Mouse (Mus musculus) natural killer cell, adult 2 months (primary cell): ENCODE results near the gene H2-DMb2.

ENCODE experiments used
- DNase-seq, 2 experiments: peaks; one replicate each; pipeline ENCODE4 v3.0.0; 2022; ENCODE audit warnings: low spot score in 2 of 2

The H2-DMb2 gene

DNA sequence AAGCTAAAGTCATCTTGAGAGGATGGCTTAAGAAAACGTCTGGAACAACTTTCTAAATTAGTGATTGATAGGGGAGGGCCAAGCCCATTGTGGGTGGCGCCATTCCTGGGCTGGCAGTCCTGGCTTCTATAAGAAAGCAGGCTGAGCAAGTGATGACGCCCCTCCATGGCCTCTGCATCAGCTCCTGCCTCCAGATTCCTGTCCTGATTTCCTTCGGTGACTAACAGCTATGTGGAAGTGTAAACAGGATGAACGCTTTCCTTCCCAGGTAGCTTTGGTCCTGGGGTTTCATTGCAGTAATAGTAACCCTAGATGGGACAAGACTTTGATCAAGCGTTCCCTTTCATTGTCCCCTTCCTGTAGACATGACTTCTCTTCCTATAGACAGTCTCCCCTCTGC is 35.9 kb downstream of the H2-DMb2 start:
- DNase-seq: no peak

GRCm38 (mm10) chr17:34179913-34180859 is 37.1 kb downstream of the H2-DMb2 start:
- DNase-seq: peak; percentile 28 to 60

GRCm38 (mm10) chr17:34183564-34184219 is 40.6 kb downstream of the H2-DMb2 start:
- no peak for DNase-seq

DNA sequence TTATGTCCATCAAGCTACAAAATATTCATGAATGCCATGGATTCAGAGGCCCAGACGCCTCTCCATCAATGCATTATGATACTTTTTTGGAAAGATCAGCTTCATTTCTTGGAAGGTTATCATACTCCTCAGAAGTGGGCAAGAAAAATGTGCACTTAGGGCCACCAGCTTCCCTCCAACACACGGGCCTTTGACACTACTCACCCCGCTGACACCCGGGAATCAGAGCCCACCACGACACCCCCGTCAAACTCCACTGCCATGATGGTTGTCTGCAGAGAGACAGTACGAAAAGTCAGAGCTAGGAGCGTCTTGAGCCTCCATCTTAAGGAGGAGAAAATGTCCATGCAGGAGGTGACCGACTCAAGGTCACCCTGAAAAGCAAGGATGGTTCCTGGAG is 42.4 kb downstream of the H2-DMb2 start:
- DNase-seq: no peak

DNA sequence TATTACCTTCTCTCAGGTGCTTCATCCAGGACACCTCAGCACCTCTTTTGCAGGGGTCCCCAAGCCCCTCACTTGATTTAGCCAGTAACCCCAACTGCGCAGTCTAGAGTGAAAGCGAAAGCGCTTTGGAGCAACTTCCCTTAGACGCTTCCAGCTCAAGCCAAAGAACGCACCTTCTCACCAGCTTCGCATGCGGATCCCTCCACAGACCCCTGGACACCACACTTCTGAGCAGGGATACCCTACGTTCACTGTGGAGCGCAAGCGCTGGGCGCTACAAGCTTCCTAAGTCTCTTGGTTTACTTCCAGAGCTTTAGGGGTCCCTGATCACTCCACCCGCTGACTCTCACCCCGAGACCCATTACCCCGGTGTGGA is 43.8 kb downstream of the H2-DMb2 start:
- no peak for DNase-seq

DNA sequence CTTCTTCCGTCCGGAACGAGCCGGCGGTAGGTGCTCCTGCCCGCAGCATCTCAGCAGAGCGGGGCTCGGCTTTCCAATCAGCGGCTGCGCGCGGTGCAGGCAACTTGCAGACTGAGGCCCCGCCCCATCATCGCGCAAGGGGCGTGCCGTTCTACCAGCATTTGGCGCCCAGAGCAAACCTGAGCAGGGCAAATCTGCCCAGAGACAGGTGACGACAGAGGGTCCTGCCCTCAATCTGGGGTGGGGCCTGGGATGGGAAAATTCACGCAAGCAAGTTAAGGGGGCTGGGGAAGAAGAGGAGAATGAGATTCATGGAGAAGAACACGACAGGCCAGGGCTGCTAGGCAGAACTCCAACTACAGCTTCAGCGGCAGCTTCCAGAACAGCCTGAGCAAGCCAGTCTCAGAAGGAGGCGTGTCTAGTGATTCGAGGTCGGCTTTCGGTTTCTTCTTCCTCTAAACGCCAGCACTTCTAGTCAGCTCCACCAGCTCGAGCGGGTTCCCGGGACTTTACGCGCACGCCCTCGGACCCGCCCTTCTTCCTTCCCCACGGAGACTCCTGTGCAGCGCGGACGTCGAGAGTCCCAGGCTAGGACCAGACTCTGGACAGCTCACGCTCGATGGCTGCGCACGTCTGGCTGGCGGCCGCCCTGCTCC is 44.3 kb downstream of the H2-DMb2 start, which contains the start of the genes Tap1 and Psmb9:
TSS of gene Tap1 (plus strand) at position 293 of the 656 bp plus-strand sequence.
TSS of gene Psmb9 (minus strand) at position 504 of the 656 bp plus-strand sequence.
- peak; percentile 98 for DNase-seq

- peak in 1 of 2 experiments; percentile 22 for DNase-seq
Observed at GRCm38 (mm10) chr17:34188010-34188409, 44.9 kb downstream of the H2-DMb2 start.

DNA sequence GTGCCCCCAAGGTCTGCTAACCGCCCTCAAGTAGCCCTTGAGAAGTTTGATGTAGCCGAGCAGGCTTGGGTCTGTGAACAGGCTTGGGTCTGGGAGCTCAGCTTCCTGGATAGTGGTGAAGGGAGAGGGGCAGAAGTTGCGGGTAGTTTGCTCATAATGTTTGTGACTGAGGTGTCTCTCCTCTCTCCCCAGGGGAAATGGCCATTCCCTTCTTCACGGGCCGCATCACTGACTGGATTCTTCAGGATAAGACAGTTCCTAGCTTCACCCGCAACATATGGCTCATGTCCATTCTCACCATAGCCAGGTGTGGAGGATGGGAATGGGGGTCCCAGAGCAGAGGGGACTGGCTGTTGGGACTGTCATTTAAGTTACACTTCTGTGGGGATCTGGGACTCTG is 45.9 kb downstream of the H2-DMb2 start:
- DNase-seq: no peak

GRCm38 (mm10) chr17:34192852-34193251 is 49.7 kb downstream of the H2-DMb2 start:
- no peak for DNase-seq

- no peak for DNase-seq
Observed at GRCm38 (mm10) chr17:34193468-34193867, 50.4 kb downstream of the H2-DMb2 start.

GRCm38 (mm10) chr17:34194723-34195122 is 51.6 kb downstream of the H2-DMb2 start:
- no peak for DNase-seq

GRCm38 (mm10) chr17:34196491-34196890 is 53.4 kb downstream of the H2-DMb2 start:
- DNase-seq: peak; percentile 70 to 77

- DNase-seq: peak; percentile 87 to 90
Observed at GRCm38 (mm10) chr17:34196941-34197894, 54.1 kb downstream of the H2-DMb2 start, which contains the start of gene Psmb8. Gene Psmb8 (plus strand): TSS chr17:34197721.

- peak; percentile 79 to 83 for DNase-seq
Observed at GRCm38 (mm10) chr17:34197904-34198520, 54.9 kb downstream of the H2-DMb2 start.

DNA sequence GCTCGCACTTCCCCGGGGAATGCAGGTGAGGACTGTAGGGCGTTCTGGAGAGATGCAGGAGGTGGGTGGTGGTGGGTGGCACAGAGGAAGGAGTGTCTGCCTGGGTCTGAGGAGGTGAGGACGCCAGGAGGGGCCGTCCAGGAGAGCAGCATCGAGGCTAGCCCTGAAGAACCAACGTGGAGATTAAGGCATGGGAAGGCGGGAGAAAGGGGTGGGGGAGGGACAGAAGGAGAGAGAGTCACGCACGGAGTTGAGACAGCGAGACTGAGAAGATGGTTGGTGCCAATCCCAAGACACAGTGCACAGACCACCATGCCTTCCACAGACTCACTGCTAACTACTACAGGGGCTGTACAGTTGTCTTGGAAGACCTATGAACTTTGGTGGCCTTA is 55.4 kb downstream of the H2-DMb2 start:
- DNase-seq: no peak

DNA sequence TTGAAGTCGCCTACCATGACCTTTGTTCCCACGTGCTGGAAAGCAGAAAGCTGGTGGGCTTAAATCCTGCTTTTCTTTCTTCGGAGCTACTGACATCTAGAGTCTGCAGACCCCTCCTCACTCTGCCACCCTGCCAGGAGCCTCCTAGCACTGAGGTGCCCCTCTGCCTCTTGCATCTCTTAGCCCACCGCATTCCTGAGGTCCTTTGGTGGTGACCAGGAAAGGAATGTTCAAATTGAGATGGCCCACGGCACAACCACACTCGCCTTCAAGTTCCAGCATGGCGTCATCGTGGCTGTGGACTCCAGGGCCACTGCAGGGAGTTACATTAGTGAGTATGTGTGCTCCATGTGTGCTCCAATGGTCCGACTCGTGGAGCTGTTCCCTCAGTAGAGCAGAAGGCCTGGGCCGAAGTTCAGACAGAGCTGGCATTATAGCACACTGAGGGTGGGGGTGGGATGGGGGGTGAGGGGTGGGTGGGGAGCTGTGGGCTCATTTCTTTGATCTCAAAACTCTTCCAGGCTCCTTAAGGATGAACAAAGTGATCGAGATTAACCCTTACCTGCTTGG is 56.0 kb downstream of the H2-DMb2 start:
- no peak for DNase-seq

DNA sequence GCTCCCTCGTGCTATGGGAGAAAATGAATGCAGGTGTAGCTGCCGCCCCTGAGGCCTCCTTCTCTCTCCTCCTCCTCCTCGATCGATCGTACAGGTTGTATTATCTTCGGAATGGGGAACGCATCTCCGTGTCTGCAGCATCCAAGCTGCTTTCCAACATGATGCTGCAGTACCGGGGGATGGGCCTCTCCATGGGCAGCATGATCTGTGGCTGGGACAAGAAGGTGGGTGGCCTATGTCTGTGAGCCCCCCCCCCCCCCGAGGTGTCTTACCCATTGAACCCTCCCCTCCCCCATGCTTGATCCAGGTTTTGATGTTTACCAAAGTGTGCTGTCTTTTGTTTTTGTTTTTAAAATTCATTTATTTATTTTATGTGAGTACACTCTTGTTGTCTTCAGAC is 56.9 kb downstream of the H2-DMb2 start:
- DNase-seq: no peak

GRCm38 (mm10) chr17:34200772-34201505 is 57.8 kb downstream of the H2-DMb2 start:
- DNase-seq: no peak
